Mouse (Mus musculus) erythroblast, embryonic 14.5 days (primary cell): ENCODE results near the gene Tbc1d16.

ENCODE experiments used
- GATA1 ChIP-seq: IDR thresholded peaks from 2 replicates; pipeline ENCODE4 v1.6.1; 2012; ENCODE audit warnings: low read length, inconsistent platforms, mixed read lengths
- TAL1 ChIP-seq: IDR thresholded peaks from 3 replicates; pipeline ENCODE4 v1.6.1; 2012; ENCODE audit warnings: low read length, inconsistent platforms, mixed read lengths

GRCm38 (mm10) chr11:119111345-119111744, 117.0 kb downstream of the Tbc1d16 start:
- TF ChIP-seq GATA1 (no peak), TAL1 (no peak)
